Mouse (Mus musculus) liver, adult (tissue): Measurements from ENCODE around the gene Vash1.

ENCODE experiments used
- GATA4 ChIP-seq: IDR thresholded peaks from 2 replicates; pipeline ENCODE4 v1.6.1; 2014; ENCODE audit warnings: mild to moderate bottlenecking, low read length; ENCODE audit not compliant: insufficient replicate concordance

Vash1 gene

DNA sequence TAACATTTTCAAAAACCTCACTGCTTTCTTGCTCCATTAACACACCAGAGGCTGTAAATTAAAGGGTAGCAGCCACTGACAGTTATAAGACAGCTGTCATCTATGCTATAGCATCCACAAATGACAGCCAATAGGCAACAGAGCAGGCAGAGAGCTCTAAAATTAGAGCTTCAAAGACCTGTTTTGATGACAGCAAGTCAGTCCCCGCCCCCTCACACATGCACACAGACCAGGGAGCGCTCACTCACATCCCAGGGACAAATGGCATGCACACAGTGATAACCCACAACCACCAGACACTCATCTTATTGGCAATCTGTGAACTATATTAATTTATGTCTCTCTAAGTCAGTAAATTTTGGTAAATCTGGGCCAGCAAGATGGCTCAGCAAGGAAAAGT is 45.8 kb downstream of the Vash1 start:
- TF ChIP-seq GATA4 = no peak

DNA sequence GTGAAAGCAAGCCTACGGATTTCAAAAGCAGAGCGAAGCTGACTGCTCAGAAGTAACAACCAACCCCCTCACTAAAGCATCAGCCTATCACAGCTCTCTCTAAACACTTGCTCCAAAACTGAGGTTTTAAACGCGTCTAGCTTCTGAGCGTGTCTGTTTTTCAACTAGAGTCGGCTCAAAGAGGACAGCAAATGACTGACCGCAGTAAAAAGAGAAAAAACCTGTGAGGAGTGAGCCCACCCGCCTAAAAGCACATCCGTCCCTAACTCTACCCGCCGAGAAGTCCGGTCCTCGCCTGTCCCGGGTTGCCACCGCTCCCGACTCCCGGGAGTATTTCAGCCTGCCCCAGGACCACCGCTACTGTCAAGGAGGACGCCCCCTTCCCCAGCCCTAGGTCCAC is 47.2 kb downstream of the Vash1 start:
- no peak for TF ChIP-seq GATA4

DNA sequence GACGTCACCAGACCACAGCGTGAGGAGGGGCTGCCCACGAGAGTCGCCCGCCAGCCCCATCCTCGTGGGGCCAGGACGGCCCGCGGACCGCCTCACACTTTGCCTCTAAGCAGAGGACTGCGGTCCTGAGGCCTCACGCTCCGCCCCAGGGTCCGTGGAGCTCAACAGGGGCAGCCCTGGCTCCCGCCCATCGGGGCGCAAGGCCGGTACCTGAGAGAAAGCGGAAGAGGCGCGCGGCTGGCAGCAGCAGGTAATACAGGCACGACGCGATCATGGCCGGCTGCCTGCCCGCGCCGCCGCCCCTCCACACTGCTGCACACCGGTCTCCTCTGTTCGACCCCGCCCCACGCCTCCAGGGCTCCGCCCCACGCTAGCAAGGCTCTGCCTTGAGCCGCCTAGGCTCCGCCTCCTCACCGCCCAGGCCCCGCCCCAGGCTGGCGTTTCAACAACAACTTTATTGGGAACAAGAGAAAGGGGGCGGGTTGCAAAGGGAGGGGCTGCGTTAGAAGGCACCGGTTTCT is 47.7 kb downstream of the Vash1 start, which contains the start of gene Angel1:
Angel1 (minus strand) TSS at position 341 of the 521 bp plus-strand sequence.
- TF ChIP-seq GATA4 = peak; percentile 11; the same call in 1 of the 2 replicates

DNA sequence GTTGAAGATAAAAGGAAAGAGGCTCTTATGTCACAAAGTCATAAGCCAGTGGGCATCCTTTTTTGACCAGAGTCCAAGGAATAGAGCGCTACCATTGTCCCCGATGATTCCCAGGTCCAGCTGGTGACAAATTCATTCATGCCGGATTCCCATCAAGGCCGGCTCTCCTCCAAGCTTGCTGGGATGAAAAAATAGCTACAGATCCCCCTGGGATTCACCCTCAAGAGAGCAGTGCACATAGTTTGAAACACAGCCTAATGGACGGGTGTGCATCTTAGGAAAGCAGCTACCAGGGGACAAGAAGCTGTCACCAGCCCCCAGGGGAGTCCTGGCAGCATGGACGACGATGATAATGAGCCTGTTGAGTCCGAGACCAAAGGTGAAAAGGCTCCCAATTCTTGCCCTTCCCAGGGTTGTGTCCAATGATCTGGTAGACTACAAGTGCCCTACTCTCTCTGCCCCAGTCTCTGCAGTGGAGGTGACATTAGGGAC is 55.9 kb downstream of the Vash1 start, which contains the start of gene Lrrc74a:
Lrrc74a (plus strand) TSS at position 51 of the 492 bp plus-strand sequence.
- no peak for TF ChIP-seq GATA4
